Mouse (Mus musculus) heart, adult 9 months (tissue): Measurements from ENCODE around the gene Nek7.

Experiments used
- DNase-seq, 2 experiments: peaks; one replicate each; pipeline ENCODE4 v3.0.0; 2022; ENCODE audit warnings: low spot score in 2 of 2

Nek7 gene

DNA sequence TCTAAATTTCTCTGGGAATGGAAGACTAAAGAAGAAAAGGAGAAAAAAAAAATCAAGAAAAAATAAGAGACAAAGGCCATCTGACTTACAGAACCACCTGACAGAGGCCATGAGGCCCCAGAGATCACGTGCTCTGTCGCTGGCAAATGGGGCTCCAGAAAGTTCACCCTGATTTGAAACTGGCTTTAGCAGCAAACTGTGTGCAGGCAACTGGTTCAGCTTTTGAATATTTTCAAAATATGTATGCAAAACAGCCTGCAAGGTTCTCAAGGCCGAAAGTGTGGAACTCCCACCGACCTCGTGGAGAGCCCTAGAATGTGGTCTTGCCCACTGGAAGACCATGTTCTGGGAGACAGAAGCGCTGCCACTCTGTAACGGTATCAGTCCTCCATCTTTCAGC, 11.6 kb downstream of the Nek7 start:
- DNase-seq: no peak

DNA sequence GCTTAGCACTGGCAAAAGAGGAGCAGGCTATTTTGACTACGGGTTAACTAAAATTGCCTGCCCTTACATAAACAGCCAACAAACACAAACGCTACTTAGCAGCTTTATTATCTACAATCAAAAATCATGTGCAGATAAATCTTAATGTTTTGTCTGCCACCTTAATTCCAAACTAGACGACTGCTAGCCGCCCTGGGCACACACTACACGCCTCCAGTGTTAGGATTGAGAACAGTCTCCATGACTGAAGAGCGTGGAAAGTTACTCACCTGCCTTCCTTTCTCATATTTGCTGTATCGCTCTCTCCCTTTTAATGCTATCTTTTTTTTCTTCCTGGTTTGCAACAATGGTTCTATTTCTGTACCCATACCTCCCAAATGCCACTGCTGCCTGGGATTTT, 12.1 kb downstream of the Nek7 start:
- DNase-seq: no peak

DNA sequence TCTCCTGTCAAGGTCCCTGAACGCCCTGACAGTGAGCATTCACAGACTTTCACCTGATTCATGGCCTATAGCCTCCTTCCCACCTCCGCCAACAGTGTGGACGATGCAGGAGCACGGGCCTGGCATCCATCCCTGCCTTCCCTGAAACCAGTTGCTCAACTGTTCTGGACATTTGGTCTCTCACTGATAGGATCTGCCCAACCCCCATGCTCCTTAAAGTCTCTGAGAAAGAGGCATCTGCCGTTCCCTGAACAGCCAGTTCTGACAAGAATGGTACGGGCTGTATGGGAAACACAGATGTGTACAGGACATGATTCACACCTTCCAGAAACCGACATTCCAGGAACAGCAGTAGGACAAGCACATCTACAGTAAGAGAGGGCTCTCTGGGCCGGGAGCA, 13.2 kb downstream of the Nek7 start:
- DNase-seq: peak in 1 of 2 experiments; percentile 25

DNA sequence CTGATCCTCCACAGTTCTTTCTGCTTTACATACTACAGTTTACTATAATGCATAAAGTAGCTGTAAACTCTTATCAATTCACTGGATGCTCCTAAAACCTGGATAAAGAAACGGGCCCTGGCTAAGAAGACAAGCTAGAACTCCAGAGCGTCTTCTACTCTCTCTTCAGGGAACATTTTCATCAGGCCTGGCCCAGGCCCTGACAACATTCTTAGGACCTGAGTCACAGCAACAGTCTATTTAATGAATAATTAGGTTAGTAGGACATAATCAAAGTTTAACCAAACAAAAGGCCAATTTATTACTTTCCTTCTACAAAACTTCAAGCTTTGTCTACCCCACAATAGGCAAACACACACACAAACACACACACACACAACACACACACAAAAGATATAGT, 15.2 kb downstream of the Nek7 start:
- no peak for DNase-seq

DNA sequence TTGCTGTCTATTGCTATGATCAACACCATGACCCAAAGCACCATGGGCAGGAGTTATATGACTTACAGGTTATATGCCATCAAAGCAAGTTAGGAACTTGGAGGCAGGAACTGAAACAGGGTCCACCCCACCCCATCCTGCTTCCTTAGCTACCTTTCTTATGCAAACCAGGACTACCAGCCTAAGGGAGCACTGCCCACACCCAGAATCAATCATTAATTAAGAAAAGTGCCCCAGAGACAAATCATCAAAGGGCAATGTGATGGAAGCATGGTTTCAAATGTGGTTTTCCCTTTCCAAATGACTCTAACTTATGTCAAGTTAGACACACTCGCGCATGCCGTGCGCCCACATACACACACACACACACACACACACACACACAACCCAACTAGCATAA, 16.0 kb downstream of the Nek7 start:
- no peak for DNase-seq

DNA sequence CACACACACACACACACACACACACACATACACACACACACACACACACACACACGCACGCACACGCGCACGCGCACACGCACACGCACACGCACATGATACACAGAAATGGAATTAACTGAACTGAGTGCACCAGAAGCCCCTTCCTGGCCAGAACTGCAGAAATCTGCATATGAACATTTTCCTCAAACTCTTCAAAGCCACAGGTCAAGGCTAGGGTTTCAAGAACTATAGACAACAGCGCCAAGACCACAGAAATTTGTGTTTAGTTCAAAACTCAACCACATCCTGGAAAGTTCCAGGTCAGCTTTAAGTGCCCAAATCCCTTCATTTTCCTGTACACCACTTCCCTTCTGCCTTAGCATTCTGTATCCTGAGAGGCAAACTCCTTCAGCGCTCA, 21.9 kb downstream of the Nek7 start:
- no peak for DNase-seq

DNA sequence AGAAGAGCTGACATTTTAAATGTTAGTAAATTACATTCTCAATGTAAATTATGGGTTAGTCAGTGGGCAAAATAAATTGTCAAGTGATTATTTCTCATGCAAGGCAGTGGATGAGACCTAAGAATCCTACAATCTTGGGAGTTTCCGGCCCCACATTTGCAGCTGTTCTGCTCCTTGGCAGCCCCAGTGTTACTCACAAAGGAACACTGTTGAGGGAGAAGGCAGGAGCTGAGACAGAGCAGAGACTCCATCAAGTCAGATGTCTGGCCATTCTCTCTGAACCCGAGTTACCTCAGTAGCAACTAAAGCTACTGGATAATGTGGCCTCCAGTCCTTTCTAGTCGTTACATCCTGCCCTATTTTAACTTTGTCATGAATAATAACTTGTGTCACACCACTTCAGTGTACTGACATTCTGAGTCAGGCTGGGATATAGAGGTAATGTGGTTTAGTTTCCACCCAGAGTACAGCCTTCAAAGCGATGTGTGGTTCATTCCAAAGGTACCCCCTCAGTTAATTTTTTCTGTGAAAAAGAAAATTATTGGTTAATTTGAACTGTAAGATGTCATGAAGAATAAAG, 23.7 kb downstream of the Nek7 start:
- DNase-seq: peak in 1 of 2 experiments; percentile 10

DNA sequence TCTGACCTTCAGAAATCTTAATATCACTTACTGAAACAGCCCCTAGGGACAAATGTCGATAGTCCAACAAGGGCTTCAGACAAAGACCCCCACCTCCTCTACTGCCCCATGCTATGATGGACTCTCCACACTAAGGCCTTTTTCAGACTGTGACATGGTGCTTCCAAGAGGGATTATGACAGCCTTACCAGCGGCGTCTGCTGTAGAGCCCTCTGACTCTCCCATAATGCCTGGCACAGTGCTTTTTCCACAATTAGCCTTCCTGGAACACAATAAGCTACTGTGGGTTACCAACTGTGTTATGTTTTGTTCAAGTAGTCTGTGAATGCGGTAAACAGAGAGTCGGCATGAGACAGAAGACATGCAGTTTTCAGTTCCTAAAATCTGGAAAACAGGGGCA, 25.0 kb downstream of the Nek7 start:
- no peak for DNase-seq

DNA sequence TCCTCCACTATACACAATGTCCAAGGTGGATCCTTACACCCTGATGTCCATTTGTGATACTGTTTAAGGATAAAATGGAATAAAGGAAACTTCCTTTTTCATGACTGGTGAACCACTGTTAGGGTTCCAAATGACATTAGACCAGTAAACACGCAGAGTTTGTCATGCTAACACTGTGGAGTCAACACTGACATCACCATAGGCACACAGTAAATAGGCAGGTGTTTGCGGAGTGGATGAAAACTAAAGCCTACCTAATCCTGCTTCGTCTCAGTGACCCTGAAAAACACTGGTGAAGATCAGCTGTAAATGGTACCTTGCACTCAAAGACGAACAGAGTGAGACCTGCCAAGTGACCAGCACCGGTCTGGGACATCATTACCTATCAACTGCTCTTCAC, 26.0 kb downstream of the Nek7 start:
- DNase-seq: no peak

DNA sequence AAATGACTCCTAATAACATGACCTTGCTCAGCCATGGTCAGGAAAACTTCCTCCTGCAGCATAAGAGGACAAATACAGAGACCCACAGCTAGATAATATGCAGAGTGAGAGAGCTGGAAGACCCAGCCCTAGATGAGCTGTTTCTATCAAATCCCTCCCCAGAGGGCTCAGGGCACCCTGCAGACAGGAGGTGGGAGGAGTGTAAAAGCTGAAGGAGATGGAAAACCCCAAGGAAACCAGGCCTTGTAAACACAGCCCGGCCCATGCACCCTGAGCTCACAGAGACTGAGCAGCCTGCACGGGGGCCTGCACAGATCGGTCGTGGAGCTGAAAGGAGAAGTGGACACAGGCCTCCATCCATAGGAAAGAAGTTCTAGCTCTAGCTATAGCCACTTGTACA, 27.5 kb downstream of the Nek7 start:
- DNase-seq: no peak

DNA sequence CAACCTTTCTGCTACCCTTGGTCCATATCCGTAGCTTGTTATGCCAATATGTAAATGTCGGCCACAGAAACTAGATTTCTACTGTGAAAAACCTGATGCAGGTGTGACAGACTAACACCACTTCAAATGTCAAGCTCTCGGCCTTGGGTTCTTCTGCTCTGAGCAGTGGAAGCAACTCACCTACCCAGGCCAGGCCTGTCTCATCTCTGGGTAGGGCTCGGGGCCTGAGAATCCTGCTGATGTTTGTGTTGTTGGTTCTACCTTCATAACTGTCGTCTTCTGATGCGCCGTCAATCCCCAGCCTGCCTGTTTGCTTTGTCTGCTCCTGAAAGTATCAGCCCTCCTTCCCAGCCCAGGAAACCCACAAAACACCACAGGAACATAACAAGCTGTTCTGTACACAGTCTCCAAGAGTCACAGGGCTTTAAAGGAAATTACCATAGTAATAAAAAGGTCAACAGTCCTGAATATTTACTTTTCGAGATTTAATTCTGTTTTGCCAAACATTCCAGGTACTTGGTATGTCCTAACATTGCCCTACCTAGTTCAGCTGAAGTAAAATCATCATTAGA, 29.4 kb downstream of the Nek7 start:
- no peak for DNase-seq

DNA sequence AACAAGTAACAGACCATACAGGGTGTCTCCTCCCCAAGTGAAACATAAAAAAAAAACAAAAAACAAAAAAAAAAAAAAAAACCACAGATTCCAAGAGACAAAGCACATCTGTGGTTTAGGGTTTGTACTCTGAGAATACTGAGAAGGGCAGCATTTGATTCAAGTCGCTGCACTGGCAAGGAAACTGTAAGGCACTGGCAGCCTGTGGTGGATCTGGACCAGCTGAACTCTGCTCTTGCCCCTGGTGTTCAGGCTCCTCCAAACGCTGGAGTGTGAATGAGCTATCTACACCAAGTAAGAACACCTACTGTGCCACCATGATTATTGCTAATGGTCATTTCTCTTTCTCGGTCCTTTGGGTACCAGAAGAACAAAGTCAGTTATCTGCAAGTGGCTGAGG, 30.8 kb downstream of the Nek7 start:
- DNase-seq: no peak

DNA sequence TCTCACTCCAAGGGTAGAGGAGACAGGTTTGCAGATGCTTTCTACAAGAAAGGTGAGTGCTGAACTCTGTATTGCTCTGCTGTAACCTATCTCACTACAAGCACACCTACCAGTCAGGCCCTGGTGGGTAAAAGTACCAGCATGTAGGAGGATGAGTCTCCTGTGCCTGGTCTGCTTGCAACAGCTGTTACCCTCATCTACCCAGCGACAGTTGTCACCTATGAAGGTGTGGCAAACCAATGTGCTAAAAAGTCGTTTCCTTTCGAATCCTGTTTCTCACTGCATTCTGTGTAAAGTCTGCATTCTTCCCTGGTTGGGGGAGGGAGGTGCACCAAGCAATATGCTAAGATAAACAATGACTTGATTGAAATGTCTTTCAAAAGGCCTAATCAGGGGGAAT, 32.1 kb downstream of the Nek7 start:
- no peak for DNase-seq

DNA sequence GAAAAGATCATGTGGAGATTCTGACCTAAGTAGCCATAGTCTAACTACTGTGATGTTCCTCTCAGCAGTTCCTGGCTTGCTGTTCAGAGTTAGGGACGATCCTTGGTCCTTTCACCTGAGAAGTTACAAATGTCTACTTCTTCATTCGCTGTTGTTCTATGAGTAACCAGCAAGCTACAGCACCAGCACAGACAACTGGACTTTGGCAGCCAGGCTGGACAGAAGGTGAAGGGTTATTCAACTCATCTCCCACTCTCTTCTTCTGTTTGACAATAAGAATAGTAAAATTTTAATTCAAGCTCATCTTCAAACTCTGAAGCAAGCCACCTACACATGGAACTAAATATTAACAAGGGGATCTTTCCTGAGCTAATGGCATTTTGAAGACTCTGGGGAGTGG, 33.0 kb downstream of the Nek7 start:
- DNase-seq: no peak

DNA sequence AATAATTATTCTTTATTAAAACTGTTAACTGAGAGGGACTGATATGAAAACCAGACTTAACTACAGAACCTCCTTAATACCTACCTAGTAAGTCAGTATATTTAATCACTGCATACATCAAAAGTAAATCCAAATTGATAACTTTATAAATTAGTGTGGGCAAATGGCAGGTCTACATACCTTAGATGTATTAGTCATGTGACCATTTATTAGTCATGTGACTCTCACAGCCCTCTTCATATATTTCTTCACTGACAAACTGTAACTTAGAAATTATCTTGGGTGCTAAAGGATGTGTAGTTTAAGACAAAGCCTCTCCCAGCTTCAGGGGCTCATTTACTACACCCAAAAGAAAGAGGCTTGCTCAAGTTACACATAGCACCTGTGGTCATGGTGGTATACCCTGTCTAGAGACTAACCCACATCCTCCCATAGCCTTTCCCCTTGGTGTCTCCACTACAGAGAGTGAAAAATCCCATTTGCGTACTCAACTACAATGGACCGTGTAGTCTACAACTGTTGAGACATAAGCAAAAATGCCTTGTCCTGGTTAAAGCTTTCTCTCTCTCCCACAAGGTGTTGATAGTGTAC, 35.4 kb downstream of the Nek7 start:
- no peak for DNase-seq

DNA sequence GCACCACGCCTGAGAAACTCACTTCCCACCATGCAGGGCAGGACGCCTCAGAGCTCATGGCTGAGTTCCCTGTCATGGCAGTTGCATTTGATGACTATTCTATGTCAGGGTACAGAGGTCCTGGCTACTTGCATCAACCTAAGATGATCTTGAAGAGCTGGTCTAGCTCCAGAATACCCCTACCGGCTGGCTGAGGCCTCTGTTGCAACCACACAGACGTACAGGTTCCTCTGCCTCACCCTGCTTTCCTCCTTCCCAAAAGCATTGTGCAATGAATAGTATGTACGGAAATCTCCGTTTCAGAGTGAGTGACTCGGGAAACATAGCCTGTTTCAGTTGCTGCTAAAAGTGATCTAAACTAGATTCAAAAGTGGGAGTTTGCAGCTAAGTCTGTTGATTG, 37.7 kb downstream of the Nek7 start:
- DNase-seq: no peak

DNA sequence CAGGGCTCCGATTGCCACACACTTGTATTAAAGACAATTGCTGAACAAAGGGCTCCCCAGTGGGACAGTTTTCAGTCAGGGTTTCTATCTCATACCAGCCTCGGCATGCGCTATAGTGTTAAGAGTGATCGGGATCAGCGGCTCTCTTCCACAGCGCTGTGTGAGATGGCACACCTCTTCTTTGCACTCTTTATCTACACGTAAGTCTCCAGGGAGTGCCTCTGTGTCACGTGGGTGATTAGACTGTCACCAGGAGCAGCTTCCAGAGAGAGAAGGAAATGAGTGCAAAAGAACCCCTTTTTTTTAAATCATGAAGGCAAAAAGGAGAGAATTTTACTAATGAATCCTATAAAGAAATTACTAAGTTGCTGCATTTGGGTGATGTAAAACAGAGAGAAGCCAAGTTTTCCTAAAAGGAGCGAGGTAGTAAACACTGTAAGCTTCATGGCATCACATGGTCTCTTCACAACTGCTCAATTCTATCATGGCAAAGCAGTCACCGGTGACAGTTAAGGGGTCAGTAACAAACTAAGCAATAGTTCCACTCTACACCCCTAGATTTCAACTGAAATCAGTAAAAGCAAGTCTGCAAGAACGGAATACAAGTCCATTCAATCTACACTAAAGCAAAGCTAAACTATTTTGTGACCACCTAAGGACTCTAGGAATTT, 40.0 kb downstream of the Nek7 start:
- no peak for DNase-seq

DNA sequence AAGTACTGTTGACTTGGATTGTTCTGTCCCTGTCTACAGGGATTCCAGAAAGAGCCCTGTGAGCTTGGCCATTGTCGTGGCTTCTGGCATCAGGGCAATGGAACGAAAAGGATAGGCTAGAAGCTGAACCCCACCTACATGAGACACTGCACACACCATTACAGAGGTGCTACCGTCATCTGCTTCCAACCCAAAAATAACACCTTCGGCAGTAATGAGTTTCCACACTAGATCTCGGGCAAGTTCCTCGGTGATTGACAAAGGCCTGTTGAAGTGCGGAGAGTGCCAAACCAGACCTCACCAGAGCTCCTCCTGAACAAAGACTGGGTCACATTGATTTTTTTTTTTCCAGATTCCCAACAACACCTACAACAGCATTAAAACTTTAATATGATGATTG, 40.7 kb downstream of the Nek7 start:
- no peak for DNase-seq

DNA sequence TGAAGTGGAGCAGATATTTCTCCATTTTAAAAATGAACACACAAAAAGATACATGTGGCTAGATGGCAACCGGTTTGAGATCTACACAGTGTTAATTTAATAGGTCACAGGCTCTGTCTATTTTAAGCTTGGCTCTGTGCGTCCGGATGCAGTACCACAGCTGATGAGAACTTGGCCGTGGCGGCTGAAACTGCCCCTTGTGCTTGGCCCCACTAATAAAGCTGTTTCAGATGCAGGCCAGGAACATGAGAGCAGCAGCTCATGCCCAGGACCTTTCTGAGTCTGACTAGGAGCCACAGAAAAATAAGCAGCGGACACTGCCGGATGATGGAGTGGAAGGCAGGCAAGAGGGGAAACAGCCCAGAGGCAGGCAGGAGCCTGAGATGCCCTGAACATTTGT, 43.1 kb downstream of the Nek7 start:
- DNase-seq: peak; percentile 45 to 69

DNA sequence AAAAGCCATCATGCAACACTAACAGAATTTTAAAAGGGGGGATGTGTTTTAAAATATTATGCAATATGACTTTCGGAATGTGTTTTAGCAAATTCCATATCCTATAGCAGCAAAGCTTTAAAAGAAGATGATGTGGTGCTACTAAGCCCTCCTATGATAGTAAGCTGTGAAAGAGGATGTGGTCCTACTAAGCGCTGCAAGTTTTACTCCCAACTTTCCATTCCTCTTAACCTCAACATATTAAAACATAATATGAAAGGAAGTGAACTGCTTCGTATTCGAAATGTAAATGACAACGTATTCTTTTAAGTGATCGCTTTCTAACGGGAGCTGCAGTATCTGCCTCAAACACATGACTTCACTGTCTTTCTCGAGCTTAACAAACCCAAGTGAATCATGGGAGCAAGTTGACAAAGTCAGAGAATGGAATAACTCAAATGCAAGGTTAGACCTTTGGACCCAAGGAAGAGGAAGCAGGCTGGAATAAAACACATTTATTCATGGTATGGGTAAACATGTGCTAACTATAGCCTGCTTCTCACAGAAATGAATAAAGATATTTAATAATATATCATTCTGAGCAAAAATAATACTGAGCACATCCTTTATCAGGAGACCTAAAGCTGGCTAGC, 43.8 kb downstream of the Nek7 start:
- no peak for DNase-seq

DNA sequence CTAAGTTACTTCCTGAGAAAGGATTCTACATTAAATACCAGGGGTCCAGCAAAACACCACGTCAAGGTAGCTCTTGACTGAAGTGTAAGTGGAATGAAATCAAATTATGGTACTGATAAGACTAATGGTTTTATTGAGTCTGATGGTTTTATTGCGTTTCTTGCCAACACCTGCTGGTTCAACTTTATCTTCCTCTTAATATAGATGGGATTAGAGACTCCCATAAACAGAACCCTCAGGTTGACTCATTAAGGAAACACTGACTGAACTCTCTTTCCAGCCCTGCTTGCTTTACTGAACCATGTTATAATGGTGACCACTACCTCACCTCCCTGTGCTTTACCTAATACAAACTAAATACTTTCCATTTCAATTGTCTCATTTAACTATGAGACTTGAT, 44.3 kb downstream of the Nek7 start:
- no peak for DNase-seq

DNA sequence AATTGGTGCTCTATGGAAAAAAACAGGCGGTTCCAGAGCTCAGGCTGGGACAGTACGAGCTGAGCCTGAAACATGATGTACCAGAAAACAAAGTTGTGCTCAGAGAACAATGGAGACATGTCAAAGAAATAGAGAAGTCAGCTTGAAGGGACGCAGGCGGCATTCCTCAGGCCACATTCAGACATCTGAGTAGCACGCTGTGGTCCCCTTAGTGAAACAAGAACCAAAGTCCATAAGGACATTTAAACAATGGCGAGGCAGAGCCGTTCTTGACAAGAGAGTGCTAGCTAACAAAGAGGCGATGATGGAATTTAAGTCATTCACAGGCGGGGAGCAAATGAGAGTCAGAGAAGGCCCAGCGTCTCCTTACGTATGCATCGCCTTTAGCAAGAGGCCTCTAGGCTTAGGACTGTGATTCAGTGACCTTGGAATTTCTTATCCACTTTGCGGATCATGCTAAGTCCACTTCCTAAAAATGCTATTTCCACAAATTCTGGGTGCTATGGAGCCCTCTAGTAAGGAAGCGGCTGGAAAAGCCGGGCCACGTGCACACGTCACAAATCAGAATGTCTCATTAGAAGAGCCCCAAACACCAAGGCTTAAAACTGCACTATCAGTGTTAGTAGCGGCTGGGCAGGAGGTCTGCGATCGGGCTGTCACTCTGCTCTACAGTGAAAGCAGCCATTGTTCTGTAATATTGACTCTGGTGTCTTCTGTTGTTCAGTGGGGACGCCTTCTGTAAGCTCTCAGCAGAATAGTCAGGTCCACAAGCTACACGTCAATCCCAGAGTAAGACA, 48.2 kb downstream of the Nek7 start:
- no peak for DNase-seq
